Mouse (Mus musculus): ENCODE results near the gene Gm6890.
"Not testable (repeated sequence)": the region's sequence is repeated elsewhere in the genome, so short reads cannot be mapped to it uniquely, and the experiment has no call there.

The Gm6890 gene

GRCm38 (mm10) chrX:74740627-74741026 lies at the start of gene Gm6890:
Gene Gm6890, plus strand, starts transcription at chrX:74740927.
- DNase-seq (ENCODE audit: low spot score in 2 of 2) = not testable (repeated sequence)

DNA sequence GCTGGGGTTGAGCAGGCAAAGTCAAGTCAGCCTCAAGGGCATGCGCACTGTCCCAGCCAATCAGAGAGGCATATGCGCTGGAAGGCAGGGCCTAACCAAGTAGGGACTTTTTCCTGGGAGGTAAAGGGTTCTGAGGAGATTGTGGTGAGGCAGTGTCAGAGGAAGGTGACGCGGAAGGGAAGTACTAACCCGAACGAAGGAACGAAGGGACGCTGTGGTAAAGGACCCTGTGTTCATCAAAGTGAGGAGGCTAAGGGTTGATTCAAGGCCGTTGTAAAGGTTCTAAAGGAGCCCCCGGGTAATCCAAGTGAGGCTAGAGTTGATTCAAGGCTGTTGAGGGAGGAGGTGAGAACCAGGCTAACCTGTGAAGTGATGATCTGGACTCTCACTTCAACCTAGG lies 14.5 kb upstream of the Gm6890 start:
- not testable (repeated sequence) for DNase-seq (ENCODE audit: low spot score in 2 of 2)

- DNase-seq (ENCODE audit: low spot score in 2 of 2) = not testable (repeated sequence)
These were observed 30.0 kb downstream of the Gm6890 start for GRCm38 (mm10) chrX:74770715-74771114.

Measured in thymus, postnatal 10 days (tissue).